Mouse (Mus musculus) limb, embryonic 14.5 days (tissue): ENCODE results near the gene Galk1. TPM values are rescaled to one million over a fixed set of nuclear protein-coding genes. Genes with fewer than 3 reads are reported as not detected.
"Not testable (repeated sequence)": the region's sequence is repeated elsewhere in the genome, so short reads cannot be mapped to it uniquely, and the experiment has no call there.

Experiments used
- ATAC-seq: fragments of 200-750 bp; cut with Nextera tagmentation; 2 replicates; pipeline ENCODE4 v1.8.0; 2017; ENCODE audit warnings: low read depth, moderate number of reproducible peaks, moderate TSS enrichment; ENCODE audit not compliant: low FRiP score
- DNase-seq: peaks from one replicate; pipeline ENCODE4 v3.0.0-alpha.2; 2015; ENCODE audit warnings: low spot score
- H3K27ac ChIP-seq: fragments of 300-500 bp; sonication (generic); replicated peaks from 2 replicates; pipeline ENCODE4 v1.5.1; 2014; ENCODE audit warnings: low read depth, mild to moderate bottlenecking, low read length, moderate library complexity, mixed read lengths
- H3K27me3 ChIP-seq: fragments of 300-500 bp; sonication (generic); 2 replicates; pipeline ENCODE4 v1.6.1; 2014; ENCODE audit warnings: low read length, mixed read lengths; ENCODE audit not compliant: control insufficient read depth, insufficient read depth
- H3K36me3 ChIP-seq: fragments of 300-500 bp; sonication (generic); 2 replicates; pipeline ENCODE4 v1.6.1; 2014; ENCODE audit warnings: mild to moderate bottlenecking, low read length, moderate library complexity, mixed read lengths; ENCODE audit not compliant: control insufficient read depth, insufficient read depth
- H3K4me1 ChIP-seq: fragments of 300-500 bp; sonication (generic); 2 replicates; pipeline ENCODE4 v1.6.1; 2014; ENCODE audit warnings: antibody characterized with exemption, low read length, mixed read lengths; ENCODE audit not compliant: control insufficient read depth, insufficient read depth
- H3K4me2 ChIP-seq: fragments of 300-500 bp; sonication (generic); replicated peaks from 2 replicates; pipeline ENCODE4 v1.6.1; 2014; ENCODE audit warnings: low read depth, mild to moderate bottlenecking, low read length, moderate library complexity; ENCODE audit not compliant: severe bottlenecking
- H3K4me3 ChIP-seq: fragments of 300-500 bp; sonication (generic); replicated peaks from 2 replicates; pipeline ENCODE4 v1.5.1; 2014; ENCODE audit warnings: low read length
- H3K9ac ChIP-seq: fragments of 300-500 bp; sonication (generic); 2 replicates; pipeline ENCODE4 v1.6.1; 2014; ENCODE audit warnings: mild to moderate bottlenecking, low read depth, low read length, moderate library complexity; ENCODE audit not compliant: severe bottlenecking
- H3K9me3 ChIP-seq: fragments of 300-500 bp; sonication (generic); 2 replicates; pipeline ENCODE4 v1.6.1; 2016; ENCODE audit warnings: low read length; ENCODE audit not compliant: control insufficient read depth
- POLR2A ChIP-seq: fragments of 200-500 bp; IDR thresholded peaks from 2 replicates; pipeline ENCODE4 v1.8.0; 2012; ENCODE audit warnings: inconsistent platforms, mild to moderate bottlenecking, moderate library complexity, borderline replicate concordance; ENCODE audit not compliant: insufficient read depth, insufficient read length; ENCODE audit errors: extremely low read depth
- WGBS: fragments of 180-500 bp; shearing (Covaris S2); extraction: QIAGEN DNeasy Blood & Tissue Kit; methylation state at CpG from one replicate; pipeline ENCODE4 v1.1.7; 2014; 5-methylcytosine and 5-hydroxymethylcytosine counted together
- polyA plus RNA-seq, 2 experiments: library from polyadenylated mRNA; depleted of rRNA in 1 of 2; stranded (reverse) in 1 of 2; unstranded in 1 of 2; fragments of >200 nt; fragmentation: Nextera tagmentation in 1 of 2; extraction: Ambion mirVana in 1 of 2; gene quantifications; 2 replicates each; pipeline versions ENCODE4 v1.2.1 to v1.2.3; 2012 to 2014

The Galk1 gene
- polyA plus RNA-seq, 2 experiments = 115 to 164 TPM

DNA sequence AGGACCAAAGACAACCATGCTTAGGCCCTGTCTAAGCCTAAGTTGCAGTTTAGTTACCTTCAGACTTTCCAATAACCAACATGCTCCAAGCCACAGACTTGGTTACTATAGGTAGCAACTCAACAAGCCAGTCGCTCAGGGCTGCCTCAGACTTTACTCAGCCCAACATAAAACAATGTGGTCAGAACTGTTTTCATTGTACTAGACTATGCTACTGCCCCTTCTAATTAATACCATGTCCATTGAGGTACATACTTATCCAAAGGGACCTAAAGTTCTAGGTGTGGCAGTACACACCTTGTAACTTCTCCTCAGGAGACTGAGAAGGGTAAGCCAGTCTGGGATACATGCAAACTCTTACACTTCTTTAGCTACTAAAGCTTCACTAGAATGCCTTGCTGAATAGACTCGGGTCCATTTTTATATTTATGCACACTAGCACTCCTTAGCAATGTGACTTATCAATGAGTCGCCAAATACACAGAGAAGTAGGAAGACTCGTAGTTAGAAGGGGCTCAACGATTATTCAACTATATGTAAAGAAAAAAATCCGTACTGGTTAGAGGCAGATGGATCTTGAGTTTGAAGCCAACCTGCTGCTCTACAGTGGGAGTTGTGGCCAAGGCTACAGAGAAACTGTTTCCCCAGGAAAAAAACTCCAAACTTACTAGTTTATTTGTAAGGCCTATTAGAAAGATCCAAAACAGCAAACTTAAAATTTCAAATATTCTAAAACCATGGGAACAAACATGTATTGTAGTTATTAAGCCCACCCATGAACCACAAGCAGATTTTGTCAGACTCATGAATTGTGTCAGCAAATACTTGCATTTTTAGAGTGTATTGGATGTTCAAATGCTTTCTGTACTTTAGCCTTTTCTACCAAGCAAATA, 9.1 kb upstream of the Galk1 start:
- no peak overlapping the region for H3K9ac ChIP-seq
- no peak overlapping the region for H3K27ac ChIP-seq
- peaks cover 29% of the 10 kb centered on the region for H3K36me3 ChIP-seq
- H3K27me3 ChIP-seq = no peaks in the 10 kb centered on the region
- peaks cover 8% of the 10 kb centered on the region; the same call in 1 of the 2 replicates for H3K4me1 ChIP-seq
- peak overlapping the region; percentile 63 for H3K4me2 ChIP-seq
- TF ChIP-seq POLR2A = peak; percentile 34; the same call in 1 of the 2 replicates
- WGBS = 80% methylated on average over 6 of the region's 6 CpGs
- H3K9me3 ChIP-seq = no peaks in the 10 kb centered on the region
- ATAC-seq (no peak), DNase-seq (no peak)
- H3K4me3 ChIP-seq = peak overlapping the region; percentile 34

DNA sequence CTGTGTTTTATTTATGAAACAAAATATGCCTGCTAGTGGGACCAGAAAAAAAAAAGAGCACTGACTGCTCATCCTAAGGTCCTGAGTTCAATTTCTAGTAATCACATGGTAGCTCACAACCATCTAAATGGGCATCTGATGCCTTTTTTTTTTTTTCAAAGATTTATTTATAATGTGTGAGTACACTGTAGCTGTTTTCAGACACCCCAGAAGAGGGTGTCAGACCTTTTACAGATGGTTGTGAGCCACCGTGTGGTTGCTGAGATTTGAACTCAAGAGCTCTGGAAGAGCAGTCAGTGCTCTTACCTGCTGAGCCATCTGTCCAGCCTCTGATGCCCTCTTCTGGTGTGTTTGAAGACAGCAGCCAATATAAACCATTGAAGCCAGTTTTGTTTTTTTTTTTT, 8.0 kb upstream of the Galk1 start:
- Histone ChIP-seq H3K9me3 (no peaks in the 10 kb centered on the region), H3K4me1 (peaks cover 8% of the 10 kb centered on the region; the same call in 1 of the 2 replicates), H3K27ac (0 out of 2 replicates have a peak overlapping the region, but pooled peaks have one; percentile 33), H3K27me3 (no peaks in the 10 kb centered on the region), H3K36me3 (peaks cover 29% of the 10 kb centered on the region), H3K4me3 (no peak overlapping the region), H3K4me2 (no peak overlapping the region), H3K9ac (no peak overlapping the region)
- no peak for TF ChIP-seq POLR2A
- no peak for ATAC-seq
- WGBS = 23% methylated on average over 1 of the region's 1 CpGs
- DNase-seq = no peak

DNA sequence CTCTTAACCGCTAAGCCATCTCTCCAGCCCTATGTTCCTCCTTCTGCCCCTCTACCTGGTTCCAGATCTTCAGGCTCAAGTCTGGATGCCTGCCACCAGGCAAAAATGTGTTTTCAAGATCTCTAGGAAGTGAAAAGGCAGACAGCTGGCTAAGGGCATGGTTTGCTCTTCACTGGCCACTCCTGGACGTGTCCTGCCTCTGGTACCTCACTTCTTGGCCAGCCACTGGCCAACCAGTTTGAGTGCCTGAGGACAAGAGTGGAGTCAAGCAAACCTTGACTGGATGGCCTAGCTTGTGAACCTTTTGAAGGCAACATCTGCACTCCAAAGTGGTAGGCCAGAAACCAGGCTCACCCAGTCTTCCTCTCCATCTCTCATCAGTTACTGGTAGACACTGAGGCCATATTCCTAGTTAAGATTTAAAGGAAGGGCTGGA, 7.5 kb upstream of the Galk1 start:
- Histone ChIP-seq H3K9me3 (no peaks in the 10 kb centered on the region), H3K9ac (no peak overlapping the region), H3K4me1 (peaks cover 8% of the 10 kb centered on the region; the same call in 1 of the 2 replicates), H3K36me3 (peaks cover 29% of the 10 kb centered on the region), H3K4me2 (no peak overlapping the region), H3K4me3 (no peak overlapping the region), H3K27ac (0 out of 2 replicates have a peak overlapping the region, but pooled peaks have one; percentile 33), H3K27me3 (no peaks in the 10 kb centered on the region)
- WGBS = 70% methylated on average over 2 of the region's 2 CpGs
- no peak for TF ChIP-seq POLR2A
- DNase-seq (no peak), ATAC-seq (no peak)

DNA sequence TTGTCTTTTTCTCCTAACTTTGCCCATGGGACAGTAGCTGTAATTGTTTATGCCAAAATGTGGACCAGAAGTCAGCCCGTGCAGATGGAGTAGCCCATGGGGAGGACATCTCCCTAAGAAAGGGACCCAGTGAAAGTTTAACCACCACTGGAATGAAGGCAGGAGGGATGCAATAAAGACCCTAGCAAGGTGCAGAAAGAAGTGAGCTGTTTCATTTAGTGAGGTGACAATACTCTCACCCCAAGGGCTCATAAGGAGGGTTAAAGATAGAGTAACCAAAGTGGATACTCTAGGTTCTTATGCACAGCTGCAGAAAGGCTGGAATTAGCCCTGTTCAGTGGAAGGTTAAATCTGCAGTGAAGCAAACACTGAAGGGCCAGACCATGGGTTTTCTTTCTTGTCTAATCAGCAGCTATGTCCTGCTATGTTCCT, 6.9 kb upstream of the Galk1 start:
- Histone ChIP-seq H3K4me2 (no peak overlapping the region), H3K4me1 (peaks cover 8% of the 10 kb centered on the region; the same call in 1 of the 2 replicates), H3K4me3 (no peak overlapping the region), H3K27ac (no peak overlapping the region), H3K36me3 (peaks cover 29% of the 10 kb centered on the region), H3K27me3 (no peaks in the 10 kb centered on the region), H3K9ac (no peak overlapping the region), H3K9me3 (no peaks in the 10 kb centered on the region)
- WGBS = 53% methylated on average over 1 of the region's 1 CpGs
- TF ChIP-seq POLR2A = no peak
- ATAC-seq (no peak), DNase-seq (no peak)

DNA sequence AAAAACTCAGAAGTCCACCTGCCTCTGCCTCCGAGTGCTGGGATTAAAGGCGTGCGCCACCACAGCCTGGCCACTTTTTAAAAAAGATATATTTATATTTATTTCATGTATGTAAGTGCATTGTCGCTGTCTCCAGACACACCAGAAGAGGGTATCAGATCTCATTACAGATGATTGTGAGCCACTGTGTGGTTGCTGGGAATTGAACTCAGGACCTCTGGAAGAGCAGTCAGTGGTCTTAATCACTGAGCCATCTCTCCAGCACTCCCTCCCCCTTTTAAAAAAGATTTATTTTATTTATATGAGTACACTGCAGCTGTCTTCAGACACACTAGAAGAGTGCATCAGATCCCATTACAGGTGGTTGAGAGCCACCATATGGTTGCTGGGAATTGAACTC, 6.3 kb upstream of the Galk1 start:
- H3K4me2 ChIP-seq, H3K4me1 ChIP-seq, H3K27me3 ChIP-seq, H3K9ac ChIP-seq, DNase-seq, H3K9me3 ChIP-seq, H3K27ac ChIP-seq, H3K4me3 ChIP-seq, ATAC-seq: not testable (repeated sequence)
- WGBS = 88% methylated on average over 4 of the region's 4 CpGs
- peaks cover 29% of the 10 kb centered on the region for H3K36me3 ChIP-seq
